Mouse (Mus musculus): ENCODE measurements at regions not wholly inside any gene's neighbourhood (a gene's known extent, or its start where the extent isn't known, plus 50 kb on each side); places are given as distances from the start of the nearest gene placed in this dataset.

- dilution Hi-C loops (cut with MboI; ENCODE audit: extremely low pct_ligation_motif_present, extremely low pct_unique_long_range_greater_than_20kb, low sequenced_read_pairs): no loop called here
- H3K4me3 ChIP-seq (replicated peaks in 1 of 3; ENCODE audit: low read depth in 2 of 3, low read length in 2 of 3, poor library complexity in 1 of 3): no peak overlapping the region
- no peaks in the 10 kb centered on the region for H3K36me3 ChIP-seq (replicated peaks in 1 of 2; ENCODE audit: control insufficient read depth in 1 of 2, insufficient read depth in 1 of 2, low read length in 1 of 2)
- no peak overlapping the region for H3K4me2 ChIP-seq (ENCODE audit: insufficient read depth, low read depth, poor library complexity, severe bottlenecking)
- no peak overlapping the region for H3K27ac ChIP-seq (ENCODE audit: insufficient read depth, low read depth)
- H3K9ac ChIP-seq (ENCODE audit: insufficient read depth, low read depth): no peak overlapping the region
- H3K9me3 ChIP-seq (replicated peaks; ENCODE audit: low read length): no peaks in the 10 kb centered on the region
- no peaks in the 10 kb centered on the region for H3K4me1 ChIP-seq (ENCODE audit: control insufficient read depth in 1 of 2, insufficient read depth in 2 of 2)
- no peak for TF ChIP-seq ZMIZ1 (IDR thresholded peaks at IDR 0.05; ENCODE audit: low read depth, low read length)
- TF ChIP-seq IRF4 (IDR thresholded peaks at IDR 0.05; ENCODE audit: low read depth, low read length): no peak
- no peak for TF ChIP-seq E2F4 (IDR thresholded peaks at IDR 0.05; ENCODE audit: insufficient replicate concordance, low read depth, low read length)
- no peak for TF ChIP-seq SMC3 (IDR thresholded peaks at IDR 0.05; ENCODE audit: low read depth, low read length)
- no peak for TF ChIP-seq NRF1 (IDR thresholded peaks at IDR 0.05; ENCODE audit: low read depth, low read length)
- TF ChIP-seq ETS1 (conservative IDR thresholded peaks at IDR 0.05; ENCODE audit: low read depth, low read length): no peak
- TF ChIP-seq POLR2A (IDR thresholded peaks at IDR 0.05; ENCODE audit: low read depth, low read length): no peak
- TF ChIP-seq UBTF (IDR thresholded peaks at IDR 0.05; ENCODE audit: low read depth, low read length): no peak
- no peak for TF ChIP-seq EP300 (IDR thresholded peaks at IDR 0.05; ENCODE audit: low read length)
- TF ChIP-seq ELF1 (IDR thresholded peaks at IDR 0.05; ENCODE audit: low read depth, low read length): no peak
- TF ChIP-seq TCF12 (IDR thresholded peaks at IDR 0.05; ENCODE audit: low read depth, low read length): no peak
- TF ChIP-seq CHD2 (IDR thresholded peaks at IDR 0.05; ENCODE audit: low read length): no peak
- TF ChIP-seq JUN (IDR thresholded peaks at IDR 0.05; ENCODE audit: insufficient read depth, low read depth, low read length): no peak
- no peak for TF ChIP-seq BHLHE40 (IDR thresholded peaks at IDR 0.05; ENCODE audit: low read depth, low read length)
- no peak for TF ChIP-seq USF1 (IDR thresholded peaks at IDR 0.05; ENCODE audit: low read depth, low read length)
- no peak for TF ChIP-seq MXI1 (IDR thresholded peaks at IDR 0.05; ENCODE audit: low read depth, low read length)
- TF ChIP-seq RAD21 (IDR thresholded peaks at IDR 0.05; ENCODE audit: low read depth, low read length): no peak
- no peak for TF ChIP-seq GABPA (IDR thresholded peaks at IDR 0.05; ENCODE audit: insufficient replicate concordance, low read depth, low read length)
- in situ Hi-C loops (cut with MboI; ENCODE audit: low pct_ligation_motif_present, low pct_unique_long_range_greater_than_20kb, low sequenced_read_pairs): no loop called here
- H3K79me2 ChIP-seq (replicated peaks; ENCODE audit: control insufficient read depth, extremely low read depth, insufficient read depth, poor library complexity, severe bottlenecking): no peaks in the 10 kb centered on the region
- no peak for DNase-seq (ENCODE audit: extremely low read depth)
- no peaks in the 10 kb centered on the region for H3K27me3 ChIP-seq (replicated peaks)
These were observed 115.8 kb downstream of the Lnpk start for GRCm38 (mm10) chr2:74463407-74463806.

DNA sequence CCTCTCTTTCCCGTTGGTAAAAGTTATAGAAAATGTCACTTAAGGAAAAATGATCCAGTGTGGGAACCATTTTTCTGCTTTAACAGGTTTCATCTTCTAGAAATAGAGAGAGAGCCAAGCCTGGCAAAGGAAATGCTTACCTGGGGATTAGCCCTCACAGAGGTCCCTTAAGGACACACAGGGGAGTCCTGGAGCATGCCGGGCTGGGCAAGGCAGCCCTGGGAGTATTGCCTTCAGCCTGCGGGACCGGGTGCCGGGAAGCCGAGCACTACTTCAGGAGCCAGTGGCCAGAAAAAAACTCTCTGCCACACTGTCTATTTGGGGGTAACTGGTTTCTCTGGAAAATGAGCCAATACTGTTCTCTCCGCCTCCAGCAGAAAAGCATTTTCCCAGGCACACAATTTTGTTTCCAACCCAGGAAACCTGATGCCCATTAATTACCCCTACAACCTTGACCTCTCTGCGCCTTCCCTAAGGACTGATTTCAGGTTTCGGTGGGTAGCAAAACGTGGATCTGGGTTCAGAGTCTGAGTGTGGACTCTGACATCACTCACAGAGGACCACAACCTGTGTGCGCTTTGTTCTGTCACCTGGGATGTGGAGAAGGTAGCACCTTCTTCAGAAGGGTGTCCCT, 117.9 kb downstream of the Lnpk start:
- Histone ChIP-seq H3K4me1 (ENCODE audit: control insufficient read depth in 1 of 2, insufficient read depth in 2 of 2) (no peaks in the 10 kb centered on the region), H3K4me2 (ENCODE audit: insufficient read depth, low read depth, poor library complexity, severe bottlenecking) (no peak overlapping the region), H3K27ac (ENCODE audit: insufficient read depth, low read depth) (no peak overlapping the region), H3K9me3 (replicated peaks; ENCODE audit: low read length) (no peaks in the 10 kb centered on the region), H3K27me3 (replicated peaks) (no peaks in the 10 kb centered on the region), H3K79me2 (replicated peaks; ENCODE audit: control insufficient read depth, extremely low read depth, insufficient read depth, poor library complexity, severe bottlenecking) (no peaks in the 10 kb centered on the region), H3K9ac (ENCODE audit: insufficient read depth, low read depth) (no peak overlapping the region), H3K36me3 (replicated peaks in 1 of 2; ENCODE audit: control insufficient read depth in 1 of 2, insufficient read depth in 1 of 2, low read length in 1 of 2) (no peaks in the 10 kb centered on the region), H3K4me3 (replicated peaks in 1 of 3; ENCODE audit: low read depth in 2 of 3, low read length in 2 of 3, poor library complexity in 1 of 3) (no peak overlapping the region)
- no peak for DNase-seq (ENCODE audit: extremely low read depth)
- in situ Hi-C loops (cut with MboI; ENCODE audit: low pct_ligation_motif_present, low pct_unique_long_range_greater_than_20kb, low sequenced_read_pairs) (no loop called here), dilution Hi-C loops (cut with MboI; ENCODE audit: extremely low pct_ligation_motif_present, extremely low pct_unique_long_range_greater_than_20kb, low sequenced_read_pairs) (no loop called here)
- no peak for TF ChIP-seq JUND (conservative IDR thresholded peaks at IDR 0.05; ENCODE audit: low read depth, low read length)
